Mouse (Mus musculus): Measurements from ENCODE around the gene Ankrd13d. TPM values are rescaled to one million over a fixed set of nuclear protein-coding genes. Genes with fewer than 3 reads are reported as not detected.
A peak's percentile ranks its signal among the peaks of the same experiment; 100 is the strongest.

Ankrd13d gene
- 0.57 and 0.74 TPM in 2 replicates for polyA plus RNA-seq (2015; fragmentation: Nextera tagmentation; extraction: Ambion mirVana)

GRCm38 (mm10) chr19:4282898-4283553 is at the start of gene Ankrd13d:
Gene Ankrd13d, minus strand, starts transcription at chr19:4283137.
- DNase-seq (peak; percentile 78), ATAC-seq (ENCODE audit: low read depth) (peak; percentile 87)
- peak within 1 kb of the TSS; percentile 56 for H3K9ac ChIP-seq
- peaks cover 21% of the 10 kb centered on the region for H3K4me1 ChIP-seq (replicated peaks)
- no peaks in the 10 kb centered on the region for H3K9me3 ChIP-seq (replicated peaks)
- H3K27me3 ChIP-seq = peaks cover 21% of the 10 kb centered on the region
- peak within 1 kb of the TSS; percentile 78 for H3K4me2 ChIP-seq
- under 1% methylated on average over 50 of the region's 50 CpGs for whole genome bisulfite sequencing (ENCODE audit: insufficient replicate concordance)
- peaks cover 27% of the 10 kb centered on the region for H3K36me3 ChIP-seq
- H3K27ac ChIP-seq = 0 out of 2 replicates have a peak within 1 kb of the TSS, but pooled peaks have one; percentile 10
- peak within 1 kb of the TSS; percentile 65 for H3K4me3 ChIP-seq (replicated peaks)

- peak overlapping the region; percentile 85 for H3K27ac ChIP-seq
- H3K27me3 ChIP-seq = no peaks in the 10 kb centered on the region
- peak overlapping the region; percentile 63 for H3K4me3 ChIP-seq (replicated peaks)
- H3K4me1 ChIP-seq (replicated peaks) = peaks cover 47% of the 10 kb centered on the region
- H3K36me3 ChIP-seq = peaks cover 46% of the 10 kb centered on the region
- ATAC-seq (ENCODE audit: low read depth) (peak; percentile 18; the same call in 1 of the 2 replicates), DNase-seq (peak; percentile 29)
- no peaks in the 10 kb centered on the region for H3K9me3 ChIP-seq (replicated peaks)
- peak overlapping the region; percentile 77 for H3K4me2 ChIP-seq
- H3K9ac ChIP-seq = peak overlapping the region; percentile 73
- WGBS (ENCODE audit: insufficient replicate concordance) = 2% methylated on average over 4 of the region's 4 CpGs
These were observed 49.7 kb upstream of the Ankrd13d start for GRCm38 (mm10) chr19:4332653-4333052.

- ATAC-seq (ENCODE audit: low read depth) = no peak
- H3K4me2 ChIP-seq = no peak overlapping the region
- H3K4me3 ChIP-seq (replicated peaks) = no peak overlapping the region
- peaks cover 56% of the 10 kb centered on the region for H3K36me3 ChIP-seq
- no peak overlapping the region; the same call in 1 of the 2 replicates for H3K27ac ChIP-seq
- no peaks in the 10 kb centered on the region for H3K27me3 ChIP-seq
- DNase-seq = no peak
- no peaks in the 10 kb centered on the region for H3K9me3 ChIP-seq (replicated peaks)
- no peak overlapping the region for H3K9ac ChIP-seq
- WGBS (ENCODE audit: insufficient replicate concordance) = 77% methylated on average over 3 of the region's 3 CpGs
- H3K4me1 ChIP-seq (replicated peaks) = peaks cover 47% of the 10 kb centered on the region
These were observed 48.3 kb upstream of the Ankrd13d start for GRCm38 (mm10) chr19:4331273-4331672.

DNA sequence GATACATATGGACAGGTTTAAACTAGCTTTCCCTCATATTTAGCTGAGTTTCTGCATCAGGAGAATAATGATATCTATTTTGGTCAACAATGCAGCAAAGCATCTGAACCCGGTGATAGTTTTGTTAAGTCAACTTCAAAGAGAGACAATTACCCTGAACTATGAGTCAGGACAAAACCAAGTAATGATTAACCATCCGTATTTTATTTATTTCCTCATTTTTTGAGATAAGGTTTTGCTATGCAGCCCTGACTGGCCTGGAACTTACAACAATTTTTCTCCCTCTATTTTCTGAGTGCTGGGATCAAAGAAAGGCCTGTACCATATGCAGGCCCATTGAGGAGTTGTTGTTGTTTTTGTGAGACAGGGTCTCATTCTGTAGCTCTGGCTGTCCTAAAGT is 47.7 kb upstream of the Ankrd13d start:
- no peak for ATAC-seq (ENCODE audit: low read depth)
- DNase-seq = no peak
- Histone ChIP-seq H3K9ac (no peak overlapping the region), H3K4me1 (replicated peaks) (peaks cover 47% of the 10 kb centered on the region), H3K27ac (no peak overlapping the region), H3K4me3 (replicated peaks) (no peak overlapping the region), H3K4me2 (no peak overlapping the region), H3K27me3 (no peaks in the 10 kb centered on the region), H3K9me3 (replicated peaks) (no peaks in the 10 kb centered on the region), H3K36me3 (peaks cover 62% of the 10 kb centered on the region)
- WGBS (ENCODE audit: insufficient replicate concordance) = 63% methylated on average over 2 of the region's 2 CpGs

DNA sequence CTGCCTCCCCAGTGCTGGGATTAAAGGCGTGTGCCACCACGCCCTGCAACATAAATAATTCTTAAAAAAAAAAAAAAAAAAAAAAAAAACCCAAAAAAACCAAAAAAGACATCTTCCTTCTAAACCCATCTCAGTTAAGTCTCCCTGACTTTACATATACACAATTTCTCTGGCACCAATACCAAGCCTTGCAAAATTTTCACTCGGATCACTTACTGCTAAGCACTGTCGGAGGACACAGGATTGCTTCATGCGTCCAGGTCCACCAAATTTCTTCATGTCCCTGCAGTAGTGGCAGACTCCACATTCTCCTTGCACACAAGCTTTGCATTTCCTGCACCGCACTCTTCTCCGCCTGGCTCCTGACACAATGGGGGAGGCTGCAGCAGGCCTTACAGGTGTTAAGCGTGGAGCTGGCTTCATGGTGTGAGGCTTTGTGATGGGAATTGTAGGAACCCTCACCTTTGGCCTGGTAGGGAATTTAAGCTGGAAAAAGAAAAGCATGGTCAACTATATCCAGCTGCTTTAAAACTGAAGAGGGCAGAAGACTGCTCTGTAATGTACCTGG is 45.9 kb upstream of the Ankrd13d start:
- no peak overlapping the region for H3K27ac ChIP-seq
- no peak for ATAC-seq (ENCODE audit: low read depth)
- no peaks in the 10 kb centered on the region for H3K27me3 ChIP-seq
- whole genome bisulfite sequencing (ENCODE audit: insufficient replicate concordance) = 92% methylated on average over 8 of the region's 8 CpGs
- DNase-seq = no peak
- H3K4me3 ChIP-seq (replicated peaks) = no peak overlapping the region
- H3K36me3 ChIP-seq = peaks cover 80% of the 10 kb centered on the region
- H3K9me3 ChIP-seq (replicated peaks) = no peaks in the 10 kb centered on the region
- H3K9ac ChIP-seq = no peak overlapping the region
- no peak overlapping the region for H3K4me2 ChIP-seq
- peaks cover 31% of the 10 kb centered on the region for H3K4me1 ChIP-seq (replicated peaks)

DNA sequence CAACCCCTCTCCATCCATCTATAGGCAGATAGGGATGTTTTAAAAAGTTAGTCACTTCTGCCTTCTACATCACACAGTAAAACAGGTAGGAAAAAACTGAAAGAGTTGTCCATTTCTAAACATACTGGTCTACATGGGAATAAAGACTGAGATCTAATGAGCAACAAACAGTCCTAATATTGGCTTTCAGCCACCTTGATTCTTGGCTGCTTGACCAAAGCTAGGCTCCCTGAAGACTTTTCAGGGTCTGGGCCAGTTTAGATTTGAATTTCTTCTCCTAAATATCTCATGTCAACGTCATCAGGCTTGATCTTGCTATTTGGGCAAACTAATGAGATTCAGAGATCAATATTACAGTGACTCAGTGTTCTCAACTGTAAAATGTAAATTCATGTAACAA is 43.9 kb upstream of the Ankrd13d start:
- Histone ChIP-seq H3K9me3 (replicated peaks) (no peaks in the 10 kb centered on the region), H3K27ac (no peak overlapping the region), H3K9ac (no peak overlapping the region), H3K4me1 (replicated peaks) (peaks cover 11% of the 10 kb centered on the region), H3K4me2 (no peak overlapping the region), H3K27me3 (no peaks in the 10 kb centered on the region), H3K4me3 (replicated peaks) (no peak overlapping the region), H3K36me3 (peaks cover 97% of the 10 kb centered on the region)
- ATAC-seq (ENCODE audit: low read depth) = no peak
- DNase-seq = no peak
- WGBS (ENCODE audit: insufficient replicate concordance) = 82% methylated on average over 1 of the region's 1 CpGs

GRCm38 (mm10) chr19:4326106-4326505 is 43.2 kb upstream of the Ankrd13d start:
- Histone ChIP-seq H3K4me3 (replicated peaks) (no peak overlapping the region), H3K4me2 (no peak overlapping the region), H3K27me3 (no peaks in the 10 kb centered on the region), H3K27ac (no peak overlapping the region), H3K9me3 (replicated peaks) (no peaks in the 10 kb centered on the region), H3K4me1 (replicated peaks) (peaks cover 4% of the 10 kb centered on the region), H3K36me3 (peaks cover 96% of the 10 kb centered on the region), H3K9ac (no peak overlapping the region)
- ATAC-seq (ENCODE audit: low read depth) (no peak), DNase-seq (no peak)
- 67% methylated on average over 3 of the region's 3 CpGs for WGBS (ENCODE audit: insufficient replicate concordance)

- Histone ChIP-seq H3K9me3 (replicated peaks) (no peaks in the 10 kb centered on the region), H3K9ac (no peak overlapping the region), H3K36me3 (peaks cover 97% of the 10 kb centered on the region), H3K4me3 (replicated peaks) (no peak overlapping the region), H3K27ac (no peak overlapping the region), H3K27me3 (no peaks in the 10 kb centered on the region), H3K4me1 (replicated peaks) (no peaks in the 10 kb centered on the region), H3K4me2 (no peak overlapping the region)
- ATAC-seq (ENCODE audit: low read depth) (no peak), DNase-seq (no peak)
- WGBS (ENCODE audit: insufficient replicate concordance) = 91% methylated on average over 3 of the region's 3 CpGs
These were observed 39.2 kb upstream of the Ankrd13d start for GRCm38 (mm10) chr19:4322134-4322533.

DNA sequence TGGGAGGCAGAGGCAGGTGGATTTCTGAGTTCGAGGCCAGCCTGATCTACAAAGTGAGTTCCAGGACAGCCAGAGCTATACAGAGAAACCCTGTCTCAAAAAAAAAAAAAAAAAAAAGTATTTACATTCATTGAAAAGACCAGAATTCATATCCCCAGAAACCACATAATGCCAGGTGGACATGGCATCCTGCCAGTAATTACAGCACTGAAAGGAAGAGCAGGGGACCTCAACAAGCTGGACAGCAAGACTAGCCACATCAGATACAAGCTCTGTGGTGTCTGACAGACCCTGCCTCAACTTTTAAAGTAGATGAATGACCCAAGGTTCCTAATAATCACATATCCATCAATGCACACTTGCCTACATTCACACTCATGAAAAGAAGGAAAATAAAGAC is 38.7 kb upstream of the Ankrd13d start:
- Histone ChIP-seq H3K27me3 (no peaks in the 10 kb centered on the region), H3K36me3 (peaks cover 93% of the 10 kb centered on the region), H3K9me3 (replicated peaks) (no peaks in the 10 kb centered on the region), H3K4me2 (no peak overlapping the region), H3K4me3 (replicated peaks) (no peak overlapping the region), H3K9ac (no peak overlapping the region), H3K4me1 (replicated peaks) (no peaks in the 10 kb centered on the region), H3K27ac (no peak overlapping the region)
- DNase-seq = no peak
- 82% methylated on average over 1 of the region's 1 CpGs for WGBS (ENCODE audit: insufficient replicate concordance)
- ATAC-seq (ENCODE audit: low read depth) = no peak

DNA sequence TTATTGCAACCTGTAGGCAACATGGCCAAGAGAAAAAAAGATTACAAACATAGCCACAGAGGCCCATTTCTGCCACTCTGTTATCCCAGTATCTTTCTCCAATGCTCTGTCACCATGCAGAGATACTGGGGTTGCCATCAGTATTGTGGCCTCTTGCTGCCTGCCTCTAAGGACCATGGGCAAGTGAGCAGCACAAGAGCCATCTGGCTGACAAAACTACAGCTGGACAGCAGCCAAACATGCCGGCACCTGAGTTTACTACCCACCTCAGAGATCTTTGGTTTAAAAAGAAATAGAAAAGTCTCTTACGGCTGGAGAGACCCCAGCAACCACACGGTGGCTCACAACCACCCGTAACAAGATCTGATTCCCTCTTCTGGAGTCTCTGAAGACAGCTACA is 36.3 kb upstream of the Ankrd13d start:
- Histone ChIP-seq H3K9ac (no peak overlapping the region), H3K9me3 (replicated peaks) (no peaks in the 10 kb centered on the region), H3K27ac (no peak overlapping the region), H3K27me3 (no peaks in the 10 kb centered on the region), H3K4me1 (replicated peaks) (peaks cover 7% of the 10 kb centered on the region; the same call in 1 of the 2 replicates), H3K4me3 (replicated peaks) (no peak overlapping the region), H3K36me3 (peaks cover 75% of the 10 kb centered on the region), H3K4me2 (no peak overlapping the region)
- ATAC-seq (ENCODE audit: low read depth) (no peak), DNase-seq (no peak)
- WGBS (ENCODE audit: insufficient replicate concordance) = 88% methylated on average over 4 of the region's 4 CpGs

- Histone ChIP-seq H3K9me3 (replicated peaks) (no peaks in the 10 kb centered on the region), H3K4me2 (no peak overlapping the region), H3K27me3 (no peaks in the 10 kb centered on the region), H3K9ac (no peak overlapping the region), H3K4me3 (replicated peaks) (no peak overlapping the region), H3K36me3 (peaks cover 55% of the 10 kb centered on the region), H3K4me1 (replicated peaks) (peaks cover 7% of the 10 kb centered on the region; the same call in 1 of the 2 replicates), H3K27ac (no peak overlapping the region)
- WGBS (ENCODE audit: insufficient replicate concordance) = 86% methylated on average over 3 of the region's 3 CpGs
- no peak for ATAC-seq (ENCODE audit: low read depth)
- DNase-seq = no peak
These were observed 34.2 kb upstream of the Ankrd13d start for GRCm38 (mm10) chr19:4317181-4317580.
